Mouse (Mus musculus) left cerebral cortex, adult 11 months (tissue): ENCODE results near the gene Tnfaip2.

Experiments
- DNase-seq: peaks from one replicate; pipeline ENCODE4 v3.0.0; 2022; ENCODE audit warnings: low spot score

The Tnfaip2 gene

GRCm38 (mm10) chr12:111445890-111446613, 3.8 kb downstream of the Tnfaip2 start:
- DNase-seq = no peak

GRCm38 (mm10) chr12:111446745-111447144, 4.5 kb downstream of the Tnfaip2 start:
- no peak for DNase-seq

GRCm38 (mm10) chr12:111447350-111447749, 5.1 kb downstream of the Tnfaip2 start:
- no peak for DNase-seq

GRCm38 (mm10) chr12:111447898-111448760, 5.9 kb downstream of the Tnfaip2 start:
- no peak for DNase-seq

GRCm38 (mm10) chr12:111448931-111449705, 6.8 kb downstream of the Tnfaip2 start:
- no peak for DNase-seq

GRCm38 (mm10) chr12:111450359-111450758, 8.1 kb downstream of the Tnfaip2 start:
- no peak for DNase-seq

GRCm38 (mm10) chr12:111451561-111451960, 9.3 kb downstream of the Tnfaip2 start:
- DNase-seq = no peak

GRCm38 (mm10) chr12:111454021-111454420, 11.8 kb downstream of the Tnfaip2 start:
- DNase-seq = no peak

GRCm38 (mm10) chr12:111454543-111455280, 12.4 kb downstream of the Tnfaip2 start:
- DNase-seq = no peak

GRCm38 (mm10) chr12:111455311-111455846, 13.1 kb downstream of the Tnfaip2 start:
- DNase-seq = no peak

- no peak for DNase-seq
These were observed 13.6 kb downstream of the Tnfaip2 start for GRCm38 (mm10) chr12:111455860-111456259.

- no peak for DNase-seq
These were observed 15.5 kb downstream of the Tnfaip2 start for GRCm38 (mm10) chr12:111457742-111458141.

- no peak for DNase-seq
These were observed 21.3 kb downstream of the Tnfaip2 start for GRCm38 (mm10) chr12:111463570-111463969.

- no peak for DNase-seq
These were observed 24.1 kb downstream of the Tnfaip2 start for GRCm38 (mm10) chr12:111466369-111466768.

GRCm38 (mm10) chr12:111468206-111468605, 25.9 kb downstream of the Tnfaip2 start:
- no peak for DNase-seq

- peak; percentile 25 for DNase-seq
These were observed 27.2 kb downstream of the Tnfaip2 start for GRCm38 (mm10) chr12:111469507-111469906.

GRCm38 (mm10) chr12:111471119-111471518, 28.9 kb downstream of the Tnfaip2 start:
- DNase-seq = no peak

GRCm38 (mm10) chr12:111471721-111472120, 29.5 kb downstream of the Tnfaip2 start:
- DNase-seq = no peak

- no peak for DNase-seq
These were observed 30.6 kb downstream of the Tnfaip2 start for GRCm38 (mm10) chr12:111472886-111473285.

GRCm38 (mm10) chr12:111474384-111474783, 32.1 kb downstream of the Tnfaip2 start:
- no peak for DNase-seq

GRCm38 (mm10) chr12:111474893-111475643, 32.8 kb downstream of the Tnfaip2 start:
- DNase-seq = no peak
